Mouse (Mus musculus): Measurements from ENCODE around the gene Adrm1. TPM values are rescaled to one million over a fixed set of nuclear protein-coding genes. Genes with fewer than 3 reads are reported as not detected.

Gene Adrm1
- polyA plus RNA-seq, 1 experiment from 2014 or later: 170 TPM

GRCm38 (mm10) chr2:180196610-180197322 lies 25.5 kb downstream of the Adrm1 start:
- TF ChIP-seq CTCF (IDR thresholded peaks at IDR 0.05; ENCODE audit: low read depth): no peak
- WGBS: 85% methylated on average over 12 of the region's 12 CpGs
- no peaks in the 10 kb centered on the region for H3K27me3 ChIP-seq (ENCODE audit: insufficient read depth, low read length)
- no peak for DNase-seq (ENCODE audit: low spot score)
- ATAC-seq (replicated peaks; ENCODE audit: low FRiP score, low read depth): peak; percentile 23; the same call in 1 of the 2 replicates
- H3K36me3 ChIP-seq (ENCODE audit: insufficient read depth, low read length): peaks cover 60% of the 10 kb centered on the region
- no peaks in the 10 kb centered on the region for H3K9me3 ChIP-seq (replicated peaks; ENCODE audit: low read length)
- no peak overlapping the region for H3K4me2 ChIP-seq (ENCODE audit: low read length)
- no peak overlapping the region for H3K27ac ChIP-seq
- H3K9ac ChIP-seq (ENCODE audit: low read depth, low read length): no peak overlapping the region
- H3K4me3 ChIP-seq (replicated peaks; ENCODE audit: low read depth, low read length): no peak overlapping the region
- H3K4me1 ChIP-seq (replicated peaks; ENCODE audit: insufficient read depth, low read length): no peaks in the 10 kb centered on the region

DNA sequence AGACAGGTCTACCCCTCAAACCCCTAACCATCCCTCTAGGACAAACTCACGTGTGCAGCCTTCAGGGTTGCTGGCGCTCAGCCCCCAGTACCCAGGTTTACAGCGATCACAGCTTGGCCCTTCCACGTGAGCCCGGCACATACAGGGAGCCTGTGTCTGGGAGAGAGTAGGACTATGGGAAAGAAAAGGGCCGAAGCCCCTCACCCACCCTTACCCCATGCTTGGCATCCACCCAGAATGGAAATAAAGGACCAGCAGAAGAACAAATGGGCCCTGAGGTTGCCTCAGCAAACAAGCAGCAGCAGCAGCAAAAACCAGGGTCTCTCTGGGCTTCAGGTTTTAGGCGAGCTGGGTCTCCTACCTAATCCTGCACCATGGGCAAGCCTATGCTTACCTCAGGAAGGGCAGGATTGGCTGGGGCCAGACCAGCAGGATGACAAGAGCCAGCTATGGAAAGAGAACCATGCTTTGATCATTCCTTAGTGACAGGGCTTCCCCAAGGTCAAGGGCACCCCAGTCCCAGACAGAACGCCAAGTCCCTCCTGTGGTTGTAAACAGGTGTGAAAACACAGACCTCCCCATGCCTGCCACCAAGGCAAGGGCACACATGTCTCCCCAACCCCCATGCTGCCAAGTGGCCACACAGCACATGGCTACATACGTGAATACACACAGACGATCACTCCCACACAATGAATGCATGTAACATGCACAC lies 26.2 kb downstream of the Adrm1 start:
- WGBS: 83% methylated on average over 10 of the region's 10 CpGs
- Histone ChIP-seq H3K4me1 (replicated peaks; ENCODE audit: insufficient read depth, low read length) (no peaks in the 10 kb centered on the region), H3K36me3 (ENCODE audit: insufficient read depth, low read length) (peaks cover 58% of the 10 kb centered on the region), H3K27ac (no peak overlapping the region), H3K4me3 (replicated peaks; ENCODE audit: low read depth, low read length) (no peak overlapping the region), H3K27me3 (ENCODE audit: insufficient read depth, low read length) (no peaks in the 10 kb centered on the region), H3K4me2 (ENCODE audit: low read length) (no peak overlapping the region), H3K9ac (ENCODE audit: low read depth, low read length) (no peak overlapping the region), H3K9me3 (replicated peaks; ENCODE audit: low read length) (no peaks in the 10 kb centered on the region)
- no peak for DNase-seq (ENCODE audit: low spot score)
- ATAC-seq (replicated peaks; ENCODE audit: low FRiP score, low read depth): no peak
- no peak for TF ChIP-seq CTCF (IDR thresholded peaks at IDR 0.05; ENCODE audit: low read depth)

DNA sequence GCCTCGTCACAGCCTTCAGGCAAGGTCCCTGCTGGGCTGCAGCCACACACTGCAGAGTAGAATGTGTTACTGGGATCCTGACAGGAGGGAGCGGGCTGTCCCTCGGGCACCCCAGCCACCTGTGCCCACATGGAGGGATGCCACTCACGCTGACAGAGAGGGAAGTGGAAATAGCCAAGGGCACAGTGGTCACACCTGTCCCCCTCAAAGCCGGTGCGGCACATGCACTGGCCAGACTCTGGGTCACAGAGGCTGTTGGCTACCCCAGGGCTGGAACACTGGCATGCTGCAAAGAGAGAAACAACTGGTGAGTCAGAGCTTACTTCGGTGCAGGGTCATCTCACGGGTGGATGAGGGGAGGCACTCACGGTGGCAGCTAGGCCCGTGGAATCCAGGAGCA lies 27.5 kb downstream of the Adrm1 start:
- Histone ChIP-seq H3K9ac (ENCODE audit: low read depth, low read length) (no peak overlapping the region), H3K4me3 (replicated peaks; ENCODE audit: low read depth, low read length) (no peak overlapping the region), H3K9me3 (replicated peaks; ENCODE audit: low read length) (no peaks in the 10 kb centered on the region), H3K36me3 (ENCODE audit: insufficient read depth, low read length) (peaks cover 59% of the 10 kb centered on the region), H3K4me1 (replicated peaks; ENCODE audit: insufficient read depth, low read length) (no peaks in the 10 kb centered on the region), H3K27me3 (ENCODE audit: insufficient read depth, low read length) (no peaks in the 10 kb centered on the region), H3K4me2 (ENCODE audit: low read length) (no peak overlapping the region), H3K27ac (no peak overlapping the region)
- ATAC-seq (replicated peaks; ENCODE audit: low FRiP score, low read depth): no peak
- no peak for TF ChIP-seq CTCF (IDR thresholded peaks at IDR 0.05; ENCODE audit: low read depth)
- 95% methylated on average over 10 of the region's 10 CpGs for WGBS
- no peak for DNase-seq (ENCODE audit: low spot score)

DNA sequence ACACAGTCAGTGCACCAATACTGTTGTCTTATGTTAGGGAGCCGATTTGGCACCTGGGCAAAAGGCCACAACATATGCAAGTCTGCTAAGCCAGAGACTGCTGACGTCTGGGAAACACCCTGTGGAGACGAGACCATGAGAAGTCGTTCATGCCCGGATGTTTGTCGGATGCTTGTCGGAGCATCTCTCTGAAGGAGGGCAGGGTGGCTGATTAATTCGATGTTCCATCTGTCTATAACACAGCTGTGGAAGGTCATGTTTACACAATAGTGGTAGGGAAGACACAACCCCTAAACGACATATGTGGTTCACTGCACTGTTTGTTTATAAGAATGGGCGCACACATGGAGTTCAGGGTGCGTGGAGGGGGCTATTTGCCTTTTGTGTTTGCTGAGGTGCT lies 29.4 kb downstream of the Adrm1 start:
- H3K9me3 ChIP-seq (replicated peaks; ENCODE audit: low read length): no peaks in the 10 kb centered on the region
- DNase-seq (ENCODE audit: low spot score) (no peak), ATAC-seq (replicated peaks; ENCODE audit: low FRiP score, low read depth) (no peak)
- H3K27ac ChIP-seq: no peak overlapping the region
- H3K4me1 ChIP-seq (replicated peaks; ENCODE audit: insufficient read depth, low read length): no peaks in the 10 kb centered on the region
- H3K27me3 ChIP-seq (ENCODE audit: insufficient read depth, low read length): no peaks in the 10 kb centered on the region
- no peak for TF ChIP-seq CTCF (IDR thresholded peaks at IDR 0.05; ENCODE audit: low read depth)
- no peak overlapping the region for H3K9ac ChIP-seq (ENCODE audit: low read depth, low read length)
- no peak overlapping the region for H3K4me3 ChIP-seq (replicated peaks; ENCODE audit: low read depth, low read length)
- H3K36me3 ChIP-seq (ENCODE audit: insufficient read depth, low read length): peaks cover 53% of the 10 kb centered on the region
- 67% methylated on average over 11 of the region's 11 CpGs for WGBS
- H3K4me2 ChIP-seq (ENCODE audit: low read length): no peak overlapping the region

GRCm38 (mm10) chr2:180201303-180201702 lies 30.0 kb downstream of the Adrm1 start:
- no peak for TF ChIP-seq CTCF (IDR thresholded peaks at IDR 0.05; ENCODE audit: low read depth)
- no peak for ATAC-seq (replicated peaks; ENCODE audit: low FRiP score, low read depth)
- no peak overlapping the region for H3K9ac ChIP-seq (ENCODE audit: low read depth, low read length)
- no peak for DNase-seq (ENCODE audit: low spot score)
- no peaks in the 10 kb centered on the region for H3K27me3 ChIP-seq (ENCODE audit: insufficient read depth, low read length)
- no peak overlapping the region for H3K4me3 ChIP-seq (replicated peaks; ENCODE audit: low read depth, low read length)
- H3K4me2 ChIP-seq (ENCODE audit: low read length): no peak overlapping the region
- H3K4me1 ChIP-seq (replicated peaks; ENCODE audit: insufficient read depth, low read length): no peaks in the 10 kb centered on the region
- H3K9me3 ChIP-seq (replicated peaks; ENCODE audit: low read length): no peaks in the 10 kb centered on the region
- 60% methylated on average over 9 of the region's 9 CpGs for WGBS
- no peak overlapping the region for H3K27ac ChIP-seq
- peaks cover 53% of the 10 kb centered on the region for H3K36me3 ChIP-seq (ENCODE audit: insufficient read depth, low read length)

DNA sequence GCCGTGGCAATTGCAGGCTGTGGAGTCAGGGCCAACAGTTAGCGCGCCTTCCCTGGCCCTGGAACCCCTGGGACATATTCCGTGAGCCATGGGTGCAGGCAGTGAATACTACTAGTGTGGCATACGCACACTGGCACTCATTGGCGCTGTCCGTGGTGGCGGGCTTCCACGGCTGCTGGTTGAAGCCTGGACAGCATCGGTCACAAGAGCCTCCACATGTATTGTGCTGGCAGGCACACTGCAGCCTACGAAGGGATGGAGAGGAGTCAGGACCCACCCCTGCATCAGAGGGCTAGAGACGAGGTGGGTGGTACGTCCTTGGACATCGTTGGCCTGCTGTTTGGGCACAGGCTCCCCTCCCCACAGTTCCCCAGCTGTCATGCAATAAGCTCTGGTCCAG lies 31.0 kb downstream of the Adrm1 start:
- no peak overlapping the region for H3K27ac ChIP-seq
- H3K4me2 ChIP-seq (ENCODE audit: low read length): no peak overlapping the region
- WGBS: 88% methylated on average over 14 of the region's 14 CpGs
- H3K9ac ChIP-seq (ENCODE audit: low read depth, low read length): no peak overlapping the region
- DNase-seq (ENCODE audit: low spot score): no peak
- no peak for TF ChIP-seq CTCF (IDR thresholded peaks at IDR 0.05; ENCODE audit: low read depth)
- no peaks in the 10 kb centered on the region for H3K27me3 ChIP-seq (ENCODE audit: insufficient read depth, low read length)
- H3K36me3 ChIP-seq (ENCODE audit: insufficient read depth, low read length): peaks cover 48% of the 10 kb centered on the region
- H3K4me1 ChIP-seq (replicated peaks; ENCODE audit: insufficient read depth, low read length): no peaks in the 10 kb centered on the region
- H3K4me3 ChIP-seq (replicated peaks; ENCODE audit: low read depth, low read length): no peak overlapping the region
- no peak for ATAC-seq (replicated peaks; ENCODE audit: low FRiP score, low read depth)
- no peaks in the 10 kb centered on the region for H3K9me3 ChIP-seq (replicated peaks; ENCODE audit: low read length)
